Mouse (Mus musculus) embryonic facial prominence, embryonic 10.5 days (tissue): ENCODE data around the gene Hist2h2be. TPM values are rescaled to one million over a fixed set of nuclear protein-coding genes. Genes with fewer than 3 reads are reported as not detected.
"Not testable (repeated sequence)": the region's sequence is repeated elsewhere in the genome, so short reads cannot be mapped to it uniquely, and the experiment has no call there.

Experiments used
- DNase-seq: peaks from one replicate; pipeline ENCODE4 v3.0.0-alpha.2; 2017; ENCODE audit warnings: low spot score
- H3K27ac ChIP-seq: fragments of 300-500 bp; sonication (generic); replicated peaks from 2 replicates; pipeline ENCODE4 v1.5.1; 2016; ENCODE audit warnings: mild to moderate bottlenecking
- H3K27me3 ChIP-seq: fragments of 300-500 bp; sonication (generic); replicated peaks from 2 replicates; pipeline ENCODE4 v1.6.1; 2016; ENCODE audit warnings: low read depth, mild to moderate bottlenecking; ENCODE audit not compliant: poor library complexity, severe bottlenecking
- H3K36me3 ChIP-seq: fragments of 300-500 bp; sonication (generic); replicated peaks from 2 replicates; pipeline ENCODE4 v1.6.1; 2016; ENCODE audit warnings: mild to moderate bottlenecking, moderate library complexity
- H3K4me1 ChIP-seq: fragments of 300-500 bp; sonication (generic); 2 replicates; pipeline ENCODE4 v1.6.1; 2016
- H3K4me3 ChIP-seq: fragments of 300-500 bp; sonication (generic); 2 replicates; pipeline ENCODE4 v1.5.1; 2016; ENCODE audit warnings: mild to moderate bottlenecking, moderate library complexity
- H3K9me3 ChIP-seq: fragments of 300-500 bp; sonication (generic); 2 replicates; pipeline ENCODE4 v1.6.1; 2016; ENCODE audit warnings: mild to moderate bottlenecking
- WGBS: fragments of 180-500 bp; shearing (Covaris S2); methylation state at CpG from one replicate; pipeline ENCODE4 v1.1.7; 2016; 5-methylcytosine and 5-hydroxymethylcytosine counted together
- polyA plus RNA-seq: library from polyadenylated mRNA; unstranded; fragments of >200 nt; fragmentation: Nextera tagmentation; extraction: Ambion mirVana; gene quantifications from 2 replicates; pipeline ENCODE4 v1.2.1, GENCODE M21; 2016

The Hist2h2be gene
- polyA plus RNA-seq, 1 experiment from 2014 or later: 7.8 TPM

GRCm38 (mm10) chr3:96246018-96246417, 25.1 kb downstream of the Hist2h2be start:
- not testable (repeated sequence) for H3K27me3 ChIP-seq, DNase-seq, H3K36me3 ChIP-seq, H3K9me3 ChIP-seq
- H3K4me3 ChIP-seq: peak overlapping the region; percentile 48; the same call in 1 of the 2 replicates
- peak overlapping the region; percentile 81 for H3K27ac ChIP-seq
- WGBS: 0% methylated on average over 10 of the region's 21 CpGs
- peaks cover 67% of the 10 kb centered on the region for H3K4me1 ChIP-seq

DNA sequence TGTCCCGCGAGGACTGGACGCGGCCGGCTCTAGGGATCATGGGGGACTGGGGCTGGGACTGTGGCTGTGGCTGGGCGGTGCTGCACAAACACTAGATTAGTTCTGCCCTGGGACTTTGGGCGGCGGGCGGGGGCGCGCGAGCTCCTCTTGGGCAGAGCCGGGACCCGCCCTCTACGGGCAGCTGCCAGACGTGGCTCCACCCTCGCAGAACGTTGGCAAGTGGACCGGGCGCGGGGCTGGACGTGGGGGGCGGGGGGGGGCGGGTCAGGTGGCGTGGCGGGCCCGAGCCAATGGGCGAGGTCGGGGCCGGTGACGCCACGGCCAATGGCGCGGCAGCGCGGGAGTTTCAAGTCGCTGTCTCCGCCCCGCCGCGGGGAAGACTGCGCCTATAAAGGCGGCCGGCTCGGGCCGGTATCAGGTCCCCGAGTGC, 25.5 kb downstream of the Hist2h2be start, which contains the start of gene Hist2h3c1:
Hist2h3c1 (plus strand) TSS at position 259 of the 430 bp plus-strand sequence.
- not testable (repeated sequence) for DNase-seq, H3K27me3 ChIP-seq, H3K36me3 ChIP-seq, H3K9me3 ChIP-seq
- H3K27ac ChIP-seq: peak within 1 kb of the TSS; percentile 88
- 0% methylated on average over 16 of the region's 47 CpGs for WGBS
- peaks cover 69% of the 10 kb centered on the region for H3K4me1 ChIP-seq
- H3K4me3 ChIP-seq: peak within 1 kb of the TSS; percentile 65

- no peak for DNase-seq
- WGBS: 3% methylated on average over 11 of the region's 11 CpGs
- H3K27ac ChIP-seq: peak overlapping the region; percentile 88
- H3K9me3 ChIP-seq: no peaks in the 10 kb centered on the region
- peaks cover 65% of the 10 kb centered on the region for H3K4me1 ChIP-seq
- H3K36me3 ChIP-seq: no peaks in the 10 kb centered on the region
- H3K4me3 ChIP-seq: peak overlapping the region; percentile 65
- no peaks in the 10 kb centered on the region for H3K27me3 ChIP-seq
Measured at GRCm38 (mm10) chr3:96247356-96248140, 26.6 kb downstream of the Hist2h2be start.

DNA sequence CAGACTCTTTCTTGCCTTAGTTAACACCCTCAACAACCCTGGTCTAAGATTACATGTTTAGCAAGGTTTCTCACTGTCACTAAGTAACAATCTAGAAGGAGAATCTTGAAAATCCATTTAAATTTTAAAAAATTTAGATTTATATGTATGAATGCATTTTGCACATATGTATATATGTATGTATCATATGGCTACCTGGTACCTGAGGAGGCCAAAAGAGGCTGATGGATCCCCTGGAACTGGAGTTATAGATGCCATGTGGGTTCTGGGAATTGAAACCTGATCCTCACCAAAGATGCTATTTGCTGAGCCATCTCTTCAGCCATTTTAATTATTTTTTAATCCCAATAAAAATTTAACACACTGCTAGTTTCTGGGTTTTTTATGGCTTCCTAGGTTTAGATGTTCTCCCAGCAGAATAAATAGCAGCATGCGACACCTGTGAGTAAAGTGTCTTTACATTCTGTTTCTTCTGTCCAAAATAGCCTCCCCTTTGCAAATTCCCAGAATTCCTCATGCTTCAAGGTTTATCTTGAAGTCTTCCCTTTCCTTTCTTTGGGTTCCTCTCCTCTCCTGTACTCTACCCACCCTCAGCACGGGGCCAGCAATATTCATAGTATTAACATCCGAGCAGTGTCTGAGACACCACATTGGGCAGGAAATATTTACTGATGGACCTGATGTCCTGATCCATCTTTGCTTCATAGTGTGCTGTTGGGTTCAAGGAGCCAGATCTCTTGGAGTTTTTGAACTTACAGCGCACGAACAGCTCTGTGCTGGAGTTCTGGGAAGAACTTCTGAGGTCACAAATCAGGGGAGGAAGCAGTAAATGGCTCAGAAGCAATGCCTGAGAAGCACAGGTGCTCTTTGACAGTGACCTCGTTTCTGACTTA, 27.5 kb downstream of the Hist2h2be start:
- no peaks in the 10 kb centered on the region for H3K36me3 ChIP-seq
- peak overlapping the region; percentile 88 for H3K27ac ChIP-seq
- H3K9me3 ChIP-seq: no peaks in the 10 kb centered on the region
- no peak for DNase-seq
- 52% methylated on average over 6 of the region's 6 CpGs for WGBS
- H3K27me3 ChIP-seq: no peaks in the 10 kb centered on the region
- H3K4me3 ChIP-seq: peak overlapping the region; percentile 65
- peaks cover 57% of the 10 kb centered on the region for H3K4me1 ChIP-seq

GRCm38 (mm10) chr3:96249034-96249345, 28.1 kb downstream of the Hist2h2be start:
- Histone ChIP-seq H3K4me3 (peak overlapping the region; percentile 65), H3K9me3 (no peaks in the 10 kb centered on the region), H3K27me3 (no peaks in the 10 kb centered on the region), H3K27ac (peak overlapping the region; percentile 57), H3K36me3 (no peaks in the 10 kb centered on the region), H3K4me1 (peaks cover 51% of the 10 kb centered on the region)
- WGBS: 57% methylated on average over 4 of the region's 4 CpGs
- DNase-seq: no peak

GRCm38 (mm10) chr3:96250890-96251289, 30.0 kb downstream of the Hist2h2be start:
- Histone ChIP-seq H3K36me3 (no peaks in the 10 kb centered on the region), H3K27ac (peak overlapping the region; percentile 35), H3K4me3 (no peak overlapping the region), H3K27me3 (no peaks in the 10 kb centered on the region), H3K9me3 (no peaks in the 10 kb centered on the region), H3K4me1 (peaks cover 49% of the 10 kb centered on the region)
- WGBS: 71% methylated on average over 3 of the region's 3 CpGs
- DNase-seq: no peak

DNA sequence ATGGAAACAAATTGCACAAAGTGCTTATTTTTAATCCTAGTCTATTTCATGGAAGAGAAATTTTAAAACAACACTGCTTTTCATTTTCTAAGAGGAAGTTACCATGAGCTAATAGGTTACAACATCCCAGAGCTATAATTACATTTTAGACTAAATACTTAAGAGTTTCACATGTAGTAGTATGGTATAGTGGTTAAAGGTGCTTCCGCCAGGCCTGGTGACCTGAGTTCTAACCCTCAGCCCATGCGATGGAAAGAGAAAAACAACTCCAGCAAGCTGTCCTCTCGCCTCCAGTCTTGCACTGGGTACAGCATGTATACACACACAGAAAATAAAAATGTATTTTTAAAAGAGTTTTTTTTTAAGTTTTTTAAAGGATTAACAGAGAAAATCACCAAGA, 30.9 kb downstream of the Hist2h2be start:
- no peaks in the 10 kb centered on the region for H3K9me3 ChIP-seq
- no peaks in the 10 kb centered on the region for H3K27me3 ChIP-seq
- no peak overlapping the region for H3K4me3 ChIP-seq
- H3K4me1 ChIP-seq: peaks cover 53% of the 10 kb centered on the region
- H3K27ac ChIP-seq: no peak overlapping the region
- no peak for DNase-seq
- no peaks in the 10 kb centered on the region for H3K36me3 ChIP-seq
- WGBS: 89% methylated on average over 3 of the region's 3 CpGs

- H3K27me3 ChIP-seq: no peaks in the 10 kb centered on the region
- H3K36me3 ChIP-seq: no peaks in the 10 kb centered on the region
- H3K9me3 ChIP-seq: no peaks in the 10 kb centered on the region
- peak; percentile 56 for DNase-seq
- 50% methylated on average over 10 of the region's 10 CpGs for WGBS
- H3K4me3 ChIP-seq: no peak overlapping the region
- H3K27ac ChIP-seq: peak overlapping the region; percentile 57
- H3K4me1 ChIP-seq: peaks cover 29% of the 10 kb centered on the region
Measured at GRCm38 (mm10) chr3:96254683-96255355, 33.9 kb downstream of the Hist2h2be start.

DNA sequence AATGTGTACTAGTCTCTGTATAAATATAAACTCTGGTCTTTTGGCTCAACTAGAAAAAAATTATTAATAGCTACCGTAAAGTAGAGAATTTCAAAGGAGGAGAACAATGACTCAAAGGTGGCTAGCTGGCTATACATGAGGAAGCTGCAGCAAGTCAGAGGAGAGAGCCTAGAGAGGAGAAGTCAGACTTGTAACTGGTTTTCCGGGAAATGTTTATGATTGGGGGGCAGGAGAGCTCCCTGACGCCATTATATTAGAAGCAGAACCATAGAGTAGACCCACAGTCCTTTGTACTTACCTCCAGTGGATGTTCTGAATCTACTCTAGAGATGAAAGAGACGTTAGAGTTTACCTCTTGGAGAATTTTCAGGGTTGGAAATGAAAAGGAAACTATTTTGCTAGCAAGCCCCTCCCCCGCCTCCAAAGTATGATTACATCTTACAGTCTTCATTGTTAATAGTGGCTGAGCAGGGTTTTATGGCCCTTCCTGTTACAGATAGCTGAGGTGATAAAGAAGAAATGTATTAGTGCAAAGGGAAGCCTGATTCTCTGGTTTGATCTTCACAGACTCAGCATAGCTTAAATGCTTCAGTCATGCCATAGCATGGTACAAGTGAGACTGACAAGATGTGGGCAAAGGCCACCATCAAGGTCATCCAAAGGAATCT, 35.1 kb downstream of the Hist2h2be start:
- Histone ChIP-seq H3K36me3 (no peaks in the 10 kb centered on the region), H3K27ac (no peak overlapping the region), H3K9me3 (no peaks in the 10 kb centered on the region), H3K4me3 (no peak overlapping the region), H3K27me3 (no peaks in the 10 kb centered on the region), H3K4me1 (peaks cover 18% of the 10 kb centered on the region)
- no peak for DNase-seq
- whole genome bisulfite sequencing: 85% methylated on average over 5 of the region's 5 CpGs

DNA sequence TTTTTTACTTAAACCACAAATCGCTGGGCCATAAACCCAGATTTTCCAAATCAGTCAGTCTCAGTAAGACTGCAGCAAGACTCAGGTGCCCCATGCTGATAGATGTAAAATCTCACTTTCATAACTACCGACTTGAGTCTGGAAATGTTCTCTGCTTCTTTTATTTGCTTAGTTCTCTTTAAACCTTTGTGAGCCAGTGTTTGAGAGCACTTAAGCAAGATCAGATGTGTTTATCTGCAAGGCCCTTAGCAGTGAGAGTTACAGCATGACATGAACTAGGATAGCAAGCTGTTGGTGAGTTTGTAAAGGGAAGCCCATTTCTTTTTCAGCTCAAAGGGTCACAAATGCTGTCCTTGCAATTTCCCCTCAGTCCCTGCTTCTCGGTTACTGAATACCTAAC, 36.3 kb downstream of the Hist2h2be start:
- Histone ChIP-seq H3K36me3 (no peaks in the 10 kb centered on the region), H3K4me3 (no peak overlapping the region), H3K27me3 (no peaks in the 10 kb centered on the region), H3K4me1 (peaks cover 26% of the 10 kb centered on the region), H3K9me3 (no peaks in the 10 kb centered on the region), H3K27ac (no peak overlapping the region; the same call in 1 of the 2 replicates)
- 82% methylated on average over 3 of the region's 3 CpGs for WGBS
- DNase-seq: no peak

- Histone ChIP-seq H3K4me3 (no peak overlapping the region), H3K27me3 (no peaks in the 10 kb centered on the region), H3K9me3 (no peaks in the 10 kb centered on the region), H3K27ac (peak overlapping the region; percentile 51), H3K36me3 (no peaks in the 10 kb centered on the region), H3K4me1 (peaks cover 39% of the 10 kb centered on the region)
- no peak for DNase-seq
- WGBS: 88% methylated on average over 5 of the region's 5 CpGs
Measured at GRCm38 (mm10) chr3:96260220-96260619, 39.3 kb downstream of the Hist2h2be start.

DNA sequence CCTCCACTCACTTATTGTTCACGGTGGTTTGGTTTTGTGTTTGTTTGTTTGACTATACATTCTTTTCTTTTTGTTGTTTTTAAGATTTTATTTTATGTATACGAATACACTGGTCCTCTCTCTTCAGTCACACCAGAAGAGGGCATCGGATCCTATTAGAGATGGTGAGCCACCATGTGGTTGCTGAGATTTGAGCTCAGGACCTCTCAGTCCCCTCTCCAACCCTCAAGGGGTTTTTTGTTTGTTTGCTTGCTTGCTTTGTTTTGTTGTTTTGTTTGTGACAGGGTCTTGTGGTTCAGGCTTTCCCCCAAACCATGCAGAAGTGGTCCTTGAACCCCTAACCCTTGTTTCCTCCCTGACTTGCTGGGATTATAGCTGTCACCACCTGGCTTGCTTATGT, 40.7 kb downstream of the Hist2h2be start:
- DNase-seq: no peak
- peak overlapping the region; percentile 98 for H3K27ac ChIP-seq
- no peaks in the 10 kb centered on the region for H3K27me3 ChIP-seq
- WGBS: 65% methylated on average over 3 of the region's 3 CpGs
- no peaks in the 10 kb centered on the region for H3K9me3 ChIP-seq
- H3K4me3 ChIP-seq: peak overlapping the region; percentile 63
- no peaks in the 10 kb centered on the region for H3K36me3 ChIP-seq
- peaks cover 34% of the 10 kb centered on the region for H3K4me1 ChIP-seq
